Mouse (Mus musculus) lung, postnatal 0 days (tissue): ENCODE results near the gene Acp7.

Experiments used
- CTCF ChIP-seq: IDR thresholded peaks from 2 replicates; pipeline ENCODE4 v1.5.1; 2016; ENCODE audit warnings: antibody characterized with exemption, mild to moderate bottlenecking
- EP300 ChIP-seq: IDR thresholded peaks from 2 replicates; pipeline ENCODE4 v1.6.1; 2016; ENCODE audit warnings: antibody characterized with exemption, mild to moderate bottlenecking, control low read depth

- TF ChIP-seq EP300, result no peak
- TF ChIP-seq CTCF, result no peak
These were observed 45.8 kb upstream of the Acp7 start for GRCm38 (mm10) chr7:28676811-28677541.
